In genomic region chr2:23155199-23155621, GRCm38 (mm10) we compare ENCODE assay signal across 8 mouse cellular contexts. TPM values are rescaled to one million over a fixed set of nuclear protein-coding genes. Genes with fewer than 3 reads are reported as not detected.
DNase-seq lines count a peak whose midpoint lies in the region; ATAC-seq and TF ChIP-seq lines count a peak whose summit lies in the region.

No protein-coding gene starts in this region.

- peak overlapping the region; percentile 78 for H3K4me3 ChIP-seq in kidney, embryonic 16.5 days (ENCODE audit: low read length)
- peak overlapping the region; percentile 80 for H3K4me3 ChIP-seq in forebrain, embryonic 16.5 days (replicated peaks; ENCODE audit: low read length)
- peak overlapping the region; percentile 86 for H3K4me3 ChIP-seq in liver, postnatal 0 days (ENCODE audit: low read depth, low read length)

- peak overlapping the region; percentile 99 for H3K27ac ChIP-seq in kidney, embryonic 16.5 days (ENCODE audit: low read length)
- H3K27ac ChIP-seq in forebrain, embryonic 16.5 days (ENCODE audit: low read length) = no peak overlapping the region; the same call in 1 of the 2 replicates
- peak overlapping the region; percentile 100 for H3K27ac ChIP-seq in liver, postnatal 0 days (ENCODE audit: low read depth)

- no peaks in the 10 kb centered on the region for H3K27me3 ChIP-seq in kidney, embryonic 16.5 days (ENCODE audit: insufficient read depth, low read length)
- no peaks in the 10 kb centered on the region for H3K27me3 ChIP-seq in forebrain, embryonic 16.5 days (replicated peaks; ENCODE audit: control insufficient read depth, insufficient read depth, low read length)
- no peaks in the 10 kb centered on the region for H3K27me3 ChIP-seq in liver, postnatal 0 days (ENCODE audit: insufficient read depth, low read length)

- no peak for TF ChIP-seq CTCF in liver, postnatal 0 days (IDR thresholded peaks at IDR 0.05; ENCODE audit: low read depth)

- 4% methylated on average over 5 of the region's 5 CpGs for WGBS in kidney, embryonic 16.5 days
- 8% methylated on average over 5 of the region's 5 CpGs for WGBS in forebrain, embryonic 16.5 days
- under 1% methylated on average over 5 of the region's 5 CpGs for WGBS in liver, postnatal 0 days (ENCODE audit: insufficient replicate concordance)

- ATAC-seq in kidney, embryonic 16.5 days (ENCODE audit: low FRiP score, low TSS enrichment) = peak; percentile 76
- ATAC-seq in forebrain, embryonic 16.5 days = peak; percentile 4
- ATAC-seq in liver, postnatal 0 days = peak; percentile 54
- ATAC-seq in monocyte, adult 5-6 weeks (replicated peaks; ENCODE audit: insufficient number of reproducible peaks, low FRiP score, low TSS enrichment, poor library complexity, severe bottlenecking) = no peak

- H3K4me1 ChIP-seq in kidney, embryonic 16.5 days (ENCODE audit: insufficient read depth, low read length) = peaks cover 20% of the 10 kb centered on the region
- H3K4me1 ChIP-seq in forebrain, embryonic 16.5 days (replicated peaks; ENCODE audit: control insufficient read depth, insufficient read depth, low read length) = peaks cover 25% of the 10 kb centered on the region
- H3K4me1 ChIP-seq in liver, postnatal 0 days (ENCODE audit: insufficient read depth) = peaks cover 20% of the 10 kb centered on the region

- TF ChIP-seq EP300 in liver, postnatal 0 days (IDR thresholded peaks at IDR 0.05; ENCODE audit: low read depth) = no peak

- H3K4me2 ChIP-seq in kidney, embryonic 16.5 days (replicated peaks; ENCODE audit: low read depth, low read length) = peak overlapping the region; percentile 58
- H3K4me2 ChIP-seq in forebrain, embryonic 16.5 days (ENCODE audit: low read length) = peak overlapping the region; percentile 67
- H3K4me2 ChIP-seq in liver, postnatal 0 days (ENCODE audit: low read depth, low read length) = peak overlapping the region; percentile 91

- H3K36me3 ChIP-seq in kidney, embryonic 16.5 days (ENCODE audit: insufficient read depth, low read length) = peaks cover 3% of the 10 kb centered on the region; the same call in 1 of the 2 replicates
- H3K36me3 ChIP-seq in forebrain, embryonic 16.5 days (ENCODE audit: control insufficient read depth, insufficient read depth) = no peaks in the 10 kb centered on the region
- H3K36me3 ChIP-seq in liver, postnatal 0 days (replicated peaks; ENCODE audit: insufficient read depth, low read length) = no peaks in the 10 kb centered on the region

- DNase-seq in kidney, postnatal 25 days = no peak
- DNase-seq in ZHBTc4 (ENCODE audit: low read depth, low spot score) = peak; percentile 45
- DNase-seq in liver, postnatal 0 days = no peak
- no peak for DNase-seq in adrenal gland, adult 2 months
- no peak for DNase-seq in adrenal gland, postnatal 14 days

- H3K9ac ChIP-seq in kidney, embryonic 16.5 days (replicated peaks; ENCODE audit: low read length) = peak overlapping the region; percentile 82
- peak overlapping the region; percentile 52 for H3K9ac ChIP-seq in forebrain, embryonic 16.5 days (replicated peaks; ENCODE audit: low read depth, low read length)
- peak overlapping the region; percentile 71 for H3K9ac ChIP-seq in liver, postnatal 0 days (replicated peaks)

- no peaks in the 10 kb centered on the region for H3K9me3 ChIP-seq in kidney, embryonic 16.5 days (ENCODE audit: low read length)
- no peaks in the 10 kb centered on the region for H3K9me3 ChIP-seq in forebrain, embryonic 16.5 days (ENCODE audit: control insufficient read depth, low read length)
- no peaks in the 10 kb centered on the region for H3K9me3 ChIP-seq in liver, postnatal 0 days (ENCODE audit: low read length)

RNA-seq across cellular contexts. Expression of gene Mastl, which starts 0.6 kb away (rescaled TPM):
- 11.3 and 12.5 TPM in 2 replicates for polyA plus RNA-seq in kidney, embryonic 16.5 days (2015; fragmentation: Nextera tagmentation; extraction: Ambion mirVana)
- polyA plus RNA-seq in forebrain, embryonic 16.5 days (2015; fragmentation: Nextera tagmentation; extraction: Ambion mirVana) = 4.2 and 4.7 TPM in 2 replicates
- polyA plus RNA-seq in liver, postnatal 0 days (2015; fragmentation: Nextera tagmentation; extraction: Ambion mirVana) = 1.9 and 2.3 TPM in 2 replicates
- under 1 TPM; 0.55 to 0.97 TPM for total RNA-seq in adrenal gland, adult 2 months (2021)
- polyA plus RNA-seq in adrenal gland, adult 2 months (2012; rRNA removed) = 0.09 TPM in 1 of 2 replicates, not detected in the other
- 4.6 and 4.7 TPM in 2 replicates for total RNA-seq in adrenal gland, postnatal 14 days (2021)
- 0.19 to 0.85 TPM (median 0.57 TPM) in 3 replicates for total RNA-seq in monocyte, adult 5-6 weeks (2017)

RNA-seq across cellular contexts. Expression of gene Yme1l1, which starts 1.0 kb away (rescaled TPM):
- 64.6 and 72.5 TPM in 2 replicates for polyA plus RNA-seq in kidney, embryonic 16.5 days (2015; fragmentation: Nextera tagmentation; extraction: Ambion mirVana)
- 74.7 and 76.0 TPM in 2 replicates for polyA plus RNA-seq in forebrain, embryonic 16.5 days (2015; fragmentation: Nextera tagmentation; extraction: Ambion mirVana)
- polyA plus RNA-seq in liver, postnatal 0 days (2015; fragmentation: Nextera tagmentation; extraction: Ambion mirVana) = 21.4 and 23.3 TPM in 2 replicates
- total RNA-seq in adrenal gland, adult 2 months (2021) = 100 to 1,000 TPM in 1 of 2 experiments, 10 to 100 TPM in 1; 94.5 to 124 TPM
- polyA plus RNA-seq in adrenal gland, adult 2 months (2012; rRNA removed) = 0.75 and 1.1 TPM in 2 replicates
- 99.4 and 101 TPM in 2 replicates for total RNA-seq in adrenal gland, postnatal 14 days (2021)
- 127 to 152 TPM (median 136 TPM) in 3 replicates for total RNA-seq in monocyte, adult 5-6 weeks (2017)

RNA-seq across cellular contexts. Expression of gene 4931423N10Rik, which starts 52.1 kb away (rescaled TPM):
- not detected in 2 replicates for polyA plus RNA-seq in kidney, embryonic 16.5 days (2015; fragmentation: Nextera tagmentation; extraction: Ambion mirVana)
- polyA plus RNA-seq in forebrain, embryonic 16.5 days (2015; fragmentation: Nextera tagmentation; extraction: Ambion mirVana) = 0.15 TPM in 1 of 2 replicates, not detected in the other
- polyA plus RNA-seq in liver, postnatal 0 days (2015; fragmentation: Nextera tagmentation; extraction: Ambion mirVana) = not detected in 2 replicates
- total RNA-seq in adrenal gland, adult 2 months (2021) = not detected
- polyA plus RNA-seq in adrenal gland, adult 2 months (2012; rRNA removed) = not detected in 2 replicates
- not detected in 2 replicates for total RNA-seq in adrenal gland, postnatal 14 days (2021)
- total RNA-seq in monocyte, adult 5-6 weeks (2017) = 1.3 TPM in 1 of 3 replicates, not detected in the others

Comparison
In these comparisons a context has a peak if more than half of its experiments do, and no peak if none do; other contexts are left out.
1. RNA of gene Yme1l1, which starts 1.0 kb away (polyA plus RNA-seq): 74.7 to 76.0 TPM in forebrain, embryonic 16.5 days, 64.6 to 72.5 TPM in kidney, embryonic 16.5 days and 21.4 to 23.3 TPM in liver, postnatal 0 days; 0.75 to 1.1 TPM in adrenal gland, adult 2 months; every median in the first group is over 10 times any median in the second.
2. Peak in every context shown above with its lines, with median percentiles within 50 percentile points of each other: H3K4me2 ChIP-seq, H3K4me3 ChIP-seq and H3K9ac ChIP-seq.